Mouse (Mus musculus): ENCODE data around the gene Arhgap23. TPM values are rescaled to one million over a fixed set of nuclear protein-coding genes. Genes with fewer than 3 reads are reported as not detected.

Gene Arhgap23
- polyA plus RNA-seq, 1 experiment from 2014 or later, result 4.3 TPM

DNA sequence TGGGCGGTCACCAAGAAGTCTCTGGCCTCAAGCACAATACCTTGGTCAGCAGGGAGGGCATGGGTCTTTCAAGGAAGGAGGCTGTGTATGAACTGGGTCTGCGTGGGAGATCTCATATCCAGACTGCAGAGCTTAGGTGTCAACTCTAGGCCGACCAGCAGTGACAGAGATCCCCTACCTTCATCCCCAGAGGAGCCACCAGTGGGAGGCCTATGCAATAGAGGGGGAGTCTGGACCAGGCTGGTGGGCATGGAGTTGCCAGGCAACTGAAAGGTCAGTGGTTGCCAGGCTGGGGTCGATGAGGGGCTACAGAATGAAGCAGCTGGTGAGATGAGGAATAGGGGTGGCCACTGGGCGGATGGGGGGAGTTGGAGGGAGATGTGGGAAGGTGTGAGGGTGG, 124.3 kb downstream of the Arhgap23 start:
- no peak overlapping the region for H3K4me2 ChIP-seq (replicated peaks; ENCODE audit: low read depth)
- H3K9me3 ChIP-seq (ENCODE audit: control insufficient read depth, low read length), result no peaks in the 10 kb centered on the region
- H3K9ac ChIP-seq (ENCODE audit: low read length), result no peak overlapping the region
- no peaks in the 10 kb centered on the region for H3K36me3 ChIP-seq (ENCODE audit: control insufficient read depth, insufficient read depth, low read length)
- ATAC-seq (ENCODE audit: low FRiP score, low TSS enrichment) (no peak), DNase-seq (ENCODE audit: low spot score) (no peak)
- no peak overlapping the region for H3K27ac ChIP-seq (replicated peaks)
- H3K4me3 ChIP-seq (ENCODE audit: low read depth, low read length), result no peak overlapping the region
- WGBS, result 75% methylated on average over 5 of the region's 5 CpGs
- H3K27me3 ChIP-seq (ENCODE audit: control insufficient read depth, insufficient read depth, low read length), result peaks cover 7% of the 10 kb centered on the region; the same call in 1 of the 2 replicates
- TF ChIP-seq CTCF (IDR thresholded peaks at IDR 0.05; ENCODE audit: low read depth) (no peak), EP300 (optimal IDR thresholded peaks at IDR 0.05) (no peak)
- H3K4me1 ChIP-seq (replicated peaks; ENCODE audit: control insufficient read depth, insufficient read depth), result 0 out of 2 replicates have a peak, but pooled peaks cover 2% of the 10 kb centered on the region

DNA sequence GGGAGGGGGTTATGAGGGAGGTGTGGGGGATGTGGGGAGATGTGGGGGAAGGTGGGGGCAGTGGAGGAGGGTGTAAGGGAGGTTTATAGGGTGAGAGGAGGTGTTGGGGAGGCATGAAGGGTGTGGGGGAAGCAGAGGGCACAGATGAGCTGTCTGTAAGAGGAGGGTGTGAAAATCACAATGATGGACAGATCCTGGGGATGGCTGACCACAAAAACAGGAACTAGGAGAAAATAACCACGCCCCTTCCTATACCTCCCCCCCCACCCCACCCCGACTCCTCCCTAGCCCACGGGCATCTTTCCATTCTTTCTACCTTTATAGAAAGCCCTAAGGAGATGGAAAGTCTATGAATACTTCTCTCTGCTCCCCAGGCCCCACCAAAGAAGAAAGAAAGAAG, 124.8 kb downstream of the Arhgap23 start:
- no peak overlapping the region for H3K27ac ChIP-seq (replicated peaks)
- TF ChIP-seq EP300 (optimal IDR thresholded peaks at IDR 0.05) (no peak), CTCF (IDR thresholded peaks at IDR 0.05; ENCODE audit: low read depth) (no peak)
- no peak for DNase-seq (ENCODE audit: low spot score)
- no peak for ATAC-seq (ENCODE audit: low FRiP score, low TSS enrichment)
- 50% methylated on average over 3 of the region's 3 CpGs for WGBS
- no peaks in the 10 kb centered on the region for H3K9me3 ChIP-seq (ENCODE audit: control insufficient read depth, low read length)
- H3K36me3 ChIP-seq (ENCODE audit: control insufficient read depth, insufficient read depth, low read length), result no peaks in the 10 kb centered on the region
- H3K4me3 ChIP-seq (ENCODE audit: low read depth, low read length), result no peak overlapping the region
- no peak overlapping the region for H3K9ac ChIP-seq (ENCODE audit: low read length)
- peaks cover 7% of the 10 kb centered on the region; the same call in 1 of the 2 replicates for H3K27me3 ChIP-seq (ENCODE audit: control insufficient read depth, insufficient read depth, low read length)
- 0 out of 2 replicates have a peak, but pooled peaks cover 2% of the 10 kb centered on the region for H3K4me1 ChIP-seq (replicated peaks; ENCODE audit: control insufficient read depth, insufficient read depth)
- no peak overlapping the region for H3K4me2 ChIP-seq (replicated peaks; ENCODE audit: low read depth)

DNA sequence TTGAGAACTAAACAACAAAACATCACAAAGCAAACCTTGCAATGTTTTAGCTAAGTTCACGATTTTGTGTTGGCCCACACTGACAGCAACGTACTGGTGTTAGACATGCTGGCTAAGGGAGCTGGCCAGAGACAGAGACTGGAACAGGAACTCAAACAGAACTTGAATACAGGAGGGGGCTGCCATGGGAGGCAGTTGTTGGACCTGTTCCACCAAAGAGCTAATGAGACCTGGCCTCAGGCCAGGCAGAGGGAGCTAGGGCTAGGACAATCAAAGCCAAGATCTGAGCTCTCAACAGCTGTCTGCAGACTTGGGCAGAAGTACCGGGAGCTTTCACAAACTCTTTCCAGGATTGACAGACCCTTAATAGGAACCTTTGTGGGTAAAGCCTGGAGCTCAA, 125.3 kb downstream of the Arhgap23 start:
- no peak overlapping the region for H3K4me3 ChIP-seq (ENCODE audit: low read depth, low read length)
- 0 out of 2 replicates have a peak, but pooled peaks cover 2% of the 10 kb centered on the region for H3K4me1 ChIP-seq (replicated peaks; ENCODE audit: control insufficient read depth, insufficient read depth)
- no peak overlapping the region for H3K9ac ChIP-seq (ENCODE audit: low read length)
- DNase-seq (ENCODE audit: low spot score), result no peak
- 18% methylated on average over 3 of the region's 3 CpGs for WGBS
- TF ChIP-seq EP300 (optimal IDR thresholded peaks at IDR 0.05) (no peak), CTCF (IDR thresholded peaks at IDR 0.05; ENCODE audit: low read depth) (no peak)
- no peak for ATAC-seq (ENCODE audit: low FRiP score, low TSS enrichment)
- H3K9me3 ChIP-seq (ENCODE audit: control insufficient read depth, low read length), result no peaks in the 10 kb centered on the region
- H3K36me3 ChIP-seq (ENCODE audit: control insufficient read depth, insufficient read depth, low read length), result no peaks in the 10 kb centered on the region
- no peak overlapping the region for H3K27ac ChIP-seq (replicated peaks)
- H3K27me3 ChIP-seq (ENCODE audit: control insufficient read depth, insufficient read depth, low read length), result peaks cover 7% of the 10 kb centered on the region; the same call in 1 of the 2 replicates
- no peak overlapping the region for H3K4me2 ChIP-seq (replicated peaks; ENCODE audit: low read depth)

DNA sequence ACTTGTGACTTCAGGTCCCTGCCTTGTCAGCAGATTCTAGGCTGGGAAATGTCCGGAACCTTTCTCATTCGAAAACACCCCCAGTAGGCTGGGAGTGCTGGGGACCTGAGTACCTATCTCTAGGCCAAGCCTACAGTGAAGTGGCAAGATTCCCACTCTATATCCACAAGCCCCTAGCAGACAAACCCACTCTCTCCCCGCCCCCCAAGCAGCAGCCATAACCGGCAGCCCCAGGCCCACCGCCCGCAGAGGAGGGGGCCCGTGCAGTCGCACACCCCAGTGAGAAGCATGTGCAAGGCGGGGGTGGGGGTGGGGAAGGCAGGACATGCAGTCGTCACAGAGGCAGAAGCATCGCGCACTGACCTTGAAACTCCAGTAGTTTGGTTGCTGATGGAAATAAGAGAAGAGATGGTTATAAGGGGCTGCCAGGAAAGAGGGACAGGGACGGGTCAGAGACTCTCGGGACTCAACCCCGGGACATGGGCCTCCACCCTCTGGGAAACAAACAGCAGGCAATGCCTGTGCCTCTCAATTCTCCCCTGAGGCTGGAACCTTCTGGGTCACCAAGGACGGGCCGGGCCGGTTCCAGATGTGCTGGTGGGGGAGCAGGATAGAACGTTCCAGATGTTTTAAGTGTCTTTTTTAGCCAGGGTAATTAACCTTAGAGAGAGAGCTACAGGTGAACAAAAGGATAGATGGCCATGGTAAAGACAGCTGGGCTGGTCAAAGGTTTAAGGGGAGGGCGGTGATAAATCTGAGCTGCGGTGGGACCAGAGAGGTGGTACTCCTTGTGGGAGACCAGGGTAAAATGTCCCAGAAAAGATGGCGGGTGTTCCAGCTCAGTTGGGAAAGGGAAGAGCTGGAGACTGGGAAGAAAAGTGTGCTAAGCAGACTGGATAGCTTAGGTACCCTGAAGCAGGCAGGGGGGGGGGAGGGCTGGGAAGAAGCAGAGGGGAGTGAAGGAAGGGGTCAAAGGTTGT, 127.1 kb downstream of the Arhgap23 start:
- Histone ChIP-seq H3K27me3 (ENCODE audit: control insufficient read depth, insufficient read depth, low read length) (peaks cover 4% of the 10 kb centered on the region; the same call in 1 of the 2 replicates), H3K9me3 (ENCODE audit: control insufficient read depth, low read length) (no peaks in the 10 kb centered on the region), H3K4me1 (replicated peaks; ENCODE audit: control insufficient read depth, insufficient read depth) (peaks cover 2% of the 10 kb centered on the region; the same call in 1 of the 2 replicates), H3K4me2 (replicated peaks; ENCODE audit: low read depth) (no peak overlapping the region), H3K9ac (ENCODE audit: low read length) (no peak overlapping the region), H3K4me3 (ENCODE audit: low read depth, low read length) (no peak overlapping the region), H3K36me3 (ENCODE audit: control insufficient read depth, insufficient read depth, low read length) (no peaks in the 10 kb centered on the region), H3K27ac (replicated peaks) (no peak overlapping the region)
- DNase-seq (ENCODE audit: low spot score) (no peak), ATAC-seq (ENCODE audit: low FRiP score, low TSS enrichment) (no peak)
- WGBS, result 87% methylated on average over 22 of the region's 22 CpGs
- TF ChIP-seq CTCF (IDR thresholded peaks at IDR 0.05; ENCODE audit: low read depth) (no peak), EP300 (optimal IDR thresholded peaks at IDR 0.05) (no peak)

DNA sequence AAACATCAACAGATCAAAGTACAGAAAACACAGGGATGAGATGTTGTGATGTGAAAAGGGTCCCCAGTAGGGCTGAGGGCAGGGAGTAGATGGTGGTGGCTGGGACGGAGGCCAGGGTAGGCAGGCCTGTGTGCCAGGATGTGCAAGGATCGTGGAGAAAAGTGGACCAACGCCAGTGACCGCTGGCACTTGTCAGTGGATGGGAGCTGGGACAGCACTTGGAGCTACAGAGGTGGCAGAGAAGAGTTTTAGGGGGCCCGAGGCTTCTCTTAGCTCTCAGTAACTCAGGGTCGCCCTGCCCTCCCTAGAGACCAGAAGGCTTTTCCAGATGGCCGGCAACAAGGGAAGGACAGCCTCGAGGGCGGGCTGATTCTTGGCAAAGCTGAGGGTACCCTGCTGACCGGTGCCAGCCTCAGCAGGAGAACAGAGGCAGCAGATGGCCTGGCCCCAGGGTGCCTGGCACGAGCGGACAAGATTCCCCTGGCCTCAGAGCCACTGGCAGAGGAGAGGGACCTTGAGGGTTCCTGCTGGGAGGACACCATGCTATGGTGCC, 127.9 kb downstream of the Arhgap23 start:
- no peak for TF ChIP-seq EP300 (optimal IDR thresholded peaks at IDR 0.05)
- no peak for TF ChIP-seq CTCF (IDR thresholded peaks at IDR 0.05; ENCODE audit: low read depth)
- 71% methylated on average over 12 of the region's 12 CpGs for WGBS

More for the DNA sequence above, 127.9 kb downstream of the Arhgap23 start:
- Histone ChIP-seq H3K9me3 (ENCODE audit: control insufficient read depth, low read length) (no peaks in the 10 kb centered on the region), H3K4me1 (replicated peaks; ENCODE audit: control insufficient read depth, insufficient read depth) (peaks cover 2% of the 10 kb centered on the region; the same call in 1 of the 2 replicates), H3K4me2 (replicated peaks; ENCODE audit: low read depth) (no peak overlapping the region), H3K36me3 (ENCODE audit: control insufficient read depth, insufficient read depth, low read length) (no peaks in the 10 kb centered on the region), H3K27me3 (ENCODE audit: control insufficient read depth, insufficient read depth, low read length) (peaks cover 9% of the 10 kb centered on the region; the same call in 1 of the 2 replicates), H3K4me3 (ENCODE audit: low read depth, low read length) (no peak overlapping the region), H3K27ac (replicated peaks) (no peak overlapping the region), H3K9ac (ENCODE audit: low read length) (no peak overlapping the region)
- DNase-seq (ENCODE audit: low spot score), result no peak
- ATAC-seq (ENCODE audit: low FRiP score, low TSS enrichment), result no peak

Measured in stomach, postnatal 0 days (tissue).